Mouse (Mus musculus) MEL (cell line): ENCODE measurements at regions not wholly inside any gene's neighbourhood (a gene's known extent, or its start where the extent isn't known, plus 50 kb on each side); places are given as distances from the start of the nearest gene placed in this dataset.

ENCODE experiments used
- DNase-seq: peaks from one replicate; pipeline ENCODE4 v3.0.0; 2011; ENCODE audit warnings: low read depth, low spot score
- H3K27ac ChIP-seq: 2 replicates; pipeline ENCODE4 v1.5.1; 2012; ENCODE audit warnings: low read depth, mild to moderate bottlenecking, control low read depth, low read length, moderate library complexity; ENCODE audit not compliant: control insufficient read depth
- H3K27me3 ChIP-seq, 2 experiments: fragments of 150-350 bp in 1 of 2; sonication (generic) in 1 of 2; 2 replicates each; pipeline ENCODE4 v1.6.1; 2012; ENCODE audit warnings: low read length in 2 of 2, mild to moderate bottlenecking in 2 of 2, improper control_type of control experiment in 1 of 2, moderate library complexity in 1 of 2; ENCODE audit not compliant: insufficient read depth in 2 of 2, control insufficient read depth in 1 of 2
- H3K36me3 ChIP-seq, 2 experiments: 2 replicates each; pipeline ENCODE4 v1.6.1; 2012 to 2014; ENCODE audit warnings: low read length in 2 of 2, improper control_type of control experiment in 1 of 2, inconsistent platforms in 1 of 2, mild to moderate bottlenecking in 1 of 2; ENCODE audit not compliant: insufficient read depth in 2 of 2, control insufficient read depth in 1 of 2
- H3K4me1 ChIP-seq, 2 experiments: fragments of 150-350 bp in 1 of 2; sonication (generic) in 1 of 2; 2 replicates each; pipeline ENCODE4 v1.6.1; 2012; ENCODE audit warnings: low read length in 2 of 2, improper control_type of control experiment in 1 of 2, mild to moderate bottlenecking in 1 of 2; ENCODE audit not compliant: insufficient read depth in 2 of 2, control insufficient read depth in 1 of 2
- H3K4me3 ChIP-seq, 2 experiments: fragments of 150-350 bp in 1 of 2; sonication (generic) in 1 of 2; 2 replicates each; pipeline ENCODE4 v1.5.1; 2012; ENCODE audit warnings: low read depth in 2 of 2, low read length in 2 of 2, mild to moderate bottlenecking in 2 of 2, moderate library complexity in 2 of 2, control low read depth in 1 of 2, improper control_type of control experiment in 1 of 2; ENCODE audit not compliant: control insufficient read depth in 1 of 2, insufficient read depth in 1 of 2
- H3K79me2 ChIP-seq: 2 replicates; pipeline ENCODE4 v1.6.1; 2012; ENCODE audit warnings: mild to moderate bottlenecking, low read length, moderate library complexity; ENCODE audit not compliant: control insufficient read depth, poor library complexity, insufficient read depth
- H3K9ac ChIP-seq: 2 replicates; pipeline ENCODE4 v1.6.1; 2012; ENCODE audit warnings: low read depth, mild to moderate bottlenecking, control low read depth, low read length, moderate library complexity; ENCODE audit not compliant: control insufficient read depth, poor library complexity, severe bottlenecking
- H3K9me3 ChIP-seq: fragments of 150-350 bp; sonication (generic); replicated peaks from 2 replicates; pipeline ENCODE4 v1.6.1; 2012; ENCODE audit warnings: mild to moderate bottlenecking, low read length, improper control_type of control experiment, moderate library complexity; ENCODE audit not compliant: insufficient read depth
- CHD1 ChIP-seq: IDR thresholded peaks from 2 replicates; pipeline ENCODE4 v1.6.1; 2012; ENCODE audit warnings: low read depth, mild to moderate bottlenecking, inconsistent platforms, low read length, improper control_type of control experiment
- CHD2 ChIP-seq: IDR thresholded peaks from 2 replicates; pipeline ENCODE4 v1.6.1; 2011; ENCODE audit warnings: low read length, improper control_type of control experiment
- CTCF ChIP-seq, 3 experiments: IDR thresholded peaks in 2 of 3; conservative IDR thresholded peaks in 1 of 3; 2 replicates each; pipeline ENCODE4 v1.5.1; 2011 to 2012; ENCODE audit warnings: low read length in 3 of 3, low read depth in 2 of 3, mild to moderate bottlenecking in 2 of 3, improper control_type of control experiment in 1 of 3, inconsistent platforms in 1 of 3, mixed read lengths in 1 of 3, moderate library complexity in 1 of 3; ENCODE audit not compliant: control insufficient read depth in 1 of 3, insufficient read depth in 1 of 3, poor library complexity in 1 of 3, severe bottlenecking in 1 of 3
- ELF1 ChIP-seq: IDR thresholded peaks from 2 replicates; pipeline ENCODE4 v1.6.1; 2014; ENCODE audit warnings: low read depth, mild to moderate bottlenecking, inconsistent platforms, low read length, improper control_type of control experiment, moderate library complexity
- EP300 ChIP-seq, 2 experiments: IDR thresholded peaks; 2 replicates each; pipeline ENCODE4 v1.6.1; 2011; ENCODE audit warnings: improper control_type of control experiment in 2 of 2, low read length in 2 of 2, low read depth in 1 of 2, mild to moderate bottlenecking in 1 of 2
- ETS1 ChIP-seq: IDR thresholded peaks from 2 replicates; pipeline ENCODE4 v1.6.1; 2012; ENCODE audit warnings: low read depth, mild to moderate bottlenecking, inconsistent platforms, low read length, improper control_type of control experiment, moderate library complexity
- GATA1 ChIP-seq: IDR thresholded peaks from 2 replicates; pipeline ENCODE4 v1.6.1; 2011; ENCODE audit warnings: low read depth, low read length, improper control_type of control experiment
- HCFC1 ChIP-seq: IDR thresholded peaks from 2 replicates; pipeline ENCODE4 v1.6.1; 2012; ENCODE audit warnings: low read depth, mild to moderate bottlenecking, inconsistent platforms, low read length, improper control_type of control experiment, moderate library complexity
- JUND ChIP-seq: IDR thresholded peaks from 2 replicates; pipeline ENCODE4 v1.6.1; 2011; ENCODE audit warnings: low read depth, mild to moderate bottlenecking, improper control_type of control experiment, low read length
- KAT2A ChIP-seq: conservative IDR thresholded peaks from 2 replicates; pipeline ENCODE4 v1.6.1; 2012; ENCODE audit warnings: low read depth, low read length, improper control_type of control experiment, inconsistent platforms
- MAFK ChIP-seq: IDR thresholded peaks from 2 replicates; pipeline ENCODE4 v1.6.1; 2011; ENCODE audit warnings: low read depth, mild to moderate bottlenecking, low read length, improper control_type of control experiment, borderline replicate concordance
- MAX ChIP-seq: IDR thresholded peaks from 2 replicates; pipeline ENCODE4 v1.6.1; 2011; ENCODE audit warnings: low read length, improper control_type of control experiment
- MAZ ChIP-seq: IDR thresholded peaks from 2 replicates; pipeline ENCODE4 v1.6.1; 2012; ENCODE audit warnings: low read depth, mild to moderate bottlenecking, inconsistent platforms, low read length, improper control_type of control experiment
- MYB ChIP-seq: IDR thresholded peaks from 2 replicates; pipeline ENCODE4 v1.6.1; 2011; ENCODE audit warnings: mild to moderate bottlenecking, low read depth, low read length, improper control_type of control experiment
- MYC ChIP-seq: IDR thresholded peaks from 2 replicates; pipeline ENCODE4 v1.6.1; 2011; ENCODE audit warnings: low read depth, mild to moderate bottlenecking, low read length, improper control_type of control experiment, moderate library complexity
- NRF1 ChIP-seq: IDR thresholded peaks from 2 replicates; pipeline ENCODE4 v1.6.1; 2014; ENCODE audit warnings: low read depth, mild to moderate bottlenecking, inconsistent platforms, low read length, improper control_type of control experiment, moderate library complexity; ENCODE audit not compliant: poor library complexity, insufficient read depth, severe bottlenecking
- POLR2A ChIP-seq, 2 experiments: IDR thresholded peaks; 2 replicates each; pipeline ENCODE4 v1.6.1; 2011 to 2012; ENCODE audit warnings: low read length in 2 of 2, mild to moderate bottlenecking in 2 of 2, control low read depth in 1 of 2, improper control_type of control experiment in 1 of 2, low read depth in 1 of 2, moderate library complexity in 1 of 2; ENCODE audit not compliant: control insufficient read depth in 1 of 2, insufficient read depth in 1 of 2, poor library complexity in 1 of 2
- POLR2AphosphoS2 ChIP-seq: IDR thresholded peaks from 2 replicates; pipeline ENCODE4 v1.6.1; 2011; ENCODE audit warnings: low read length, improper control_type of control experiment
- SIN3A ChIP-seq: IDR thresholded peaks from 2 replicates; pipeline ENCODE4 v1.6.1; 2012; ENCODE audit warnings: low read length, improper control_type of control experiment, inconsistent platforms
- TAL1 ChIP-seq: IDR thresholded peaks from 2 replicates; pipeline ENCODE4 v1.6.1; 2012; ENCODE audit warnings: mild to moderate bottlenecking, inconsistent platforms, low read length, moderate library complexity, mixed read lengths
- TBP ChIP-seq: IDR thresholded peaks from 2 replicates; pipeline ENCODE4 v1.8.0; 2011; ENCODE audit warnings: low read depth, low read length, improper control_type of control experiment
- TCF12 ChIP-seq: IDR thresholded peaks from 2 replicates; pipeline ENCODE4 v1.6.1; 2014; ENCODE audit warnings: low read depth, mild to moderate bottlenecking, inconsistent platforms, low read length, improper control_type of control experiment, moderate library complexity
- USF1 ChIP-seq: IDR thresholded peaks from 2 replicates; pipeline ENCODE4 v1.6.1; 2014; ENCODE audit warnings: low read depth, mild to moderate bottlenecking, inconsistent platforms, low read length, improper control_type of control experiment, moderate library complexity
- ZC3H11A ChIP-seq: IDR thresholded peaks from 2 replicates; pipeline ENCODE4 v1.6.1; 2012; ENCODE audit warnings: low read depth, mild to moderate bottlenecking, inconsistent platforms, low read length, improper control_type of control experiment

DNA sequence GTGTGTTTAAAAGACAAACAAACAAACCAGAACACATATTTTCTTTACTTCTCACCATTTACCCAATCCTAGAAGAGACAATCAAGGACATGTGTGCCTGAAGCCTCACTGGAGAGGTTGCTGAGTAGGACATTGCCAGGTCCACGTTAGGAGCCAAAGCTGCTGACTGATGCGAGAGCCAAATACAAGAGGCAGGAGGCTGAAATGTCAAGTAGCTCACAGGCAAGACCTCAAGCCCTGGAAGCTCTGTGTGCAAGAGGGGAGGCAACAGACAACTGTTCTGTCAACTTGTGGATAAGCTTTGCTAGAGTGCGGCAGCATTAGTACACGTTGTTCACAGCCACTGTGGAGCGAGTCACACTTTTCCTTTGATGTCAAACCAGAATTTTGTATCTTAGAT is 63.6 kb upstream of the Gm45716 start:
- DNase-seq, result no peak
- H3K4me3 ChIP-seq, result no peak overlapping the region
- no peak for TF ChIP-seq JUND
- TF ChIP-seq HCFC1, result no peak
- no peak for TF ChIP-seq KAT2A
- no peak for TF ChIP-seq CHD1
- no peak for TF ChIP-seq NRF1
- TF ChIP-seq USF1, result no peak
- TF ChIP-seq MAZ, result no peak
- TF ChIP-seq POLR2AphosphoS2, result no peak
- no peak for TF ChIP-seq MAX
- no peak for TF ChIP-seq TBP
- TF ChIP-seq MYC, result no peak
- no peak for TF ChIP-seq ELF1
- TF ChIP-seq POLR2A (IDR thresholded peaks at IDR 0.05; ENCODE audit: control insufficient read depth in 1 of 2, insufficient read depth in 1 of 2, low read depth in 1 of 2, low read length in 2 of 2, poor library complexity in 1 of 2), result no peak
- no peak for TF ChIP-seq GATA1
- no peaks in the 10 kb centered on the region for H3K36me3 ChIP-seq
- peaks cover 3 to 8% of the 10 kb centered on the region in 2 experiments; a peak in 3 of 4 replicates for H3K27me3 ChIP-seq
- no peaks in the 10 kb centered on the region for H3K4me1 ChIP-seq
- H3K9me3 ChIP-seq, result no peaks in the 10 kb centered on the region
- no peaks in the 10 kb centered on the region for H3K79me2 ChIP-seq
- H3K9ac ChIP-seq, result no peak overlapping the region
- no peak overlapping the region for H3K27ac ChIP-seq

DNA sequence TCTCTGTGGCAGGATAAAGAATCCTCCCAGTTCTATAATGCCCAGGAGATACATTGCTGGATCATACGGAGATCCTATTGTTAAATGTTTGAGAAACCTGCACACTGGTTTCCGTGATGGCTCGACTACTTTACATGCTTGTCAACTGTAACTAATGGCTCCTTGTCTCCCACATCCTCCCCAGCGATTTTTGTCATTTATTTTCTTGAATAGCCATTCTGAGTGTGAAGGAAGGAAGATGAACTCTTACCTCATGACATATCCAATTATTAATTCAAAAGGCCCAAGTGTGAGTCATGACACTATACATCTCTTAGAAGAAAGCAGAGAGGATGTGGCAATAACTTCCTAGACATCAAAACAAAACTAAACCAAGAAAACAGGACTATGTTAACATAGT is 61.2 kb upstream of the Gm45716 start:
- no peak for DNase-seq
- no peak overlapping the region for H3K27ac ChIP-seq
- H3K4me1 ChIP-seq, result no peaks in the 10 kb centered on the region
- H3K4me3 ChIP-seq, result no peak overlapping the region
- H3K79me2 ChIP-seq, result no peaks in the 10 kb centered on the region
- no peaks in the 10 kb centered on the region for H3K36me3 ChIP-seq
- H3K9ac ChIP-seq, result no peak overlapping the region
- no peaks in the 10 kb centered on the region for H3K9me3 ChIP-seq
- TF ChIP-seq MAFK (no peak), CTCF (IDR thresholded peaks at IDR 0.05 in 2 of 3, conservative IDR thresholded peaks at IDR 0.05 in 1 of 3; ENCODE audit: control insufficient read depth in 1 of 3, insufficient read depth in 1 of 3, low read depth in 2 of 3, low read length in 3 of 3, poor library complexity in 1 of 3, severe bottlenecking in 1 of 3) (no peak), TCF12 (no peak), NRF1 (no peak), HCFC1 (no peak), MYB (no peak), ZC3H11A (no peak), EP300 (IDR thresholded peaks at IDR 0.05; ENCODE audit: low read depth in 1 of 2, low read length in 2 of 2) (no peak), SIN3A (no peak), ETS1 (no peak), MYC (no peak), CHD2 (no peak), TAL1 (no peak)
- peaks cover 12 to 16% of the 10 kb centered on the region in 2 experiments; a peak in 3 of 4 replicates for H3K27me3 ChIP-seq
